Mouse (Mus musculus) lung, postnatal 0 days (tissue): ENCODE measurements around the gene Slc39a13.

Source experiments
- CTCF ChIP-seq: IDR thresholded peaks from 2 replicates; pipeline ENCODE4 v1.5.1; 2016; ENCODE audit warnings: antibody characterized with exemption, mild to moderate bottlenecking
- EP300 ChIP-seq: IDR thresholded peaks from 2 replicates; pipeline ENCODE4 v1.6.1; 2016; ENCODE audit warnings: antibody characterized with exemption, mild to moderate bottlenecking, control low read depth

DNA sequence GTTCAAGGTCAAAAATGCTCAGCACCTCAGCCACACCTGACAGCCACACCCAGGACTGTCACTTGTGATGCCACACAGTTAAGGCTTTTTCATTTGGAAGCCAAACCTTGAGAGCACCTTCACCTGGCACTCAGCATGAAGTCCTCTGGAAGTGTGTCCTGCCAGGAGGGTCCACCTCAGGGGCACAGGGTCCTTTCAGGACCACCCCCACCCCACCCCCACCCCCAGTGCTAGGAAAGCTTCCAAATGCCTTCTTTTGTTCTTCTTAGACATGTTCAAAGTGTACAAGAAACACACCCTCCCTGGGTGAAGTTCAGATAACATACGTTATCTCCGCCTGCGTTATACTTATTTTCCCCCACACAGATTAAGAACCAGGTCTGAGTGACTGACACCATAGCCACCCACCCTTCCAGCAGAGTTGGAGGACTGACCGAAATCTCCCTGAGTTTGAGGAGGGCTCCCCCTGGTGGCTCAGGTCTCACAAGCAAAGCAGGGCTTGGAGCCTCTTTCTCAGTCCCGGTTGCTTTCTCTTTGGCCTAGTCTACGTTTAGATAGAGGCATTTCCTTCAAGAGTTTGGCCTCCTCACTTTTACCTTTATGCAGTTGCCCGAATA is 31.0 kb upstream of the Slc39a13 start:
- TF ChIP-seq CTCF: peak; percentile 98
- no peak for TF ChIP-seq EP300
